Mouse (Mus musculus) kidney, postnatal 0 days (tissue): ENCODE results near the gene Txndc5. TPM values are rescaled to one million over a fixed set of nuclear protein-coding genes. Genes with fewer than 3 reads are reported as not detected.

Source experiments
- ATAC-seq: fragments of 200-750 bp; cut with Nextera tagmentation; replicated peaks from 2 replicates; pipeline ENCODE4 v1.8.0; 2017; ENCODE audit warnings: low read depth, moderate number of reproducible peaks, moderate TSS enrichment, moderate library complexity; ENCODE audit not compliant: low FRiP score
- DNase-seq: peaks from one replicate; pipeline ENCODE4 v3.0.0-alpha.2; 2016; ENCODE audit warnings: low spot score
- H3K27ac ChIP-seq: fragments of 300-500 bp; sonication (generic); 2 replicates; pipeline ENCODE4 v1.5.1; 2014; ENCODE audit warnings: mild to moderate bottlenecking
- H3K27me3 ChIP-seq: fragments of 300-500 bp; sonication (generic); 2 replicates; pipeline ENCODE4 v1.6.1; 2014; ENCODE audit warnings: low read length, mixed read lengths; ENCODE audit not compliant: insufficient read depth
- H3K36me3 ChIP-seq: fragments of 300-500 bp; sonication (generic); 2 replicates; pipeline ENCODE4 v1.6.1; 2014; ENCODE audit warnings: low read length, mixed read lengths; ENCODE audit not compliant: insufficient read depth
- H3K4me1 ChIP-seq: fragments of 300-500 bp; sonication (generic); replicated peaks from 2 replicates; pipeline ENCODE4 v1.6.1; 2014; ENCODE audit warnings: antibody characterized with exemption, low read length, mixed read lengths; ENCODE audit not compliant: insufficient read depth
- H3K4me2 ChIP-seq: fragments of 300-500 bp; sonication (generic); 2 replicates; pipeline ENCODE4 v1.6.1; 2014; ENCODE audit warnings: mild to moderate bottlenecking, low read length, moderate library complexity, mixed read lengths
- H3K4me3 ChIP-seq: fragments of 300-500 bp; sonication (generic); replicated peaks from 2 replicates; pipeline ENCODE4 v1.5.1; 2014; ENCODE audit warnings: low read depth, low read length
- H3K9ac ChIP-seq: fragments of 300-500 bp; sonication (generic); 2 replicates; pipeline ENCODE4 v1.6.1; 2014; ENCODE audit warnings: low read depth, low read length
- H3K9me3 ChIP-seq: fragments of 300-500 bp; sonication (generic); replicated peaks from 2 replicates; pipeline ENCODE4 v1.6.1; 2016; ENCODE audit warnings: low read length, inconsistent platforms, mixed read lengths
- CTCF ChIP-seq: IDR thresholded peaks from 2 replicates; pipeline ENCODE4 v1.5.1; 2016; ENCODE audit warnings: antibody characterized with exemption, low read depth, mild to moderate bottlenecking, moderate library complexity
- WGBS: fragments of 180-500 bp; shearing (Covaris S2); extraction: QIAGEN DNeasy Blood & Tissue Kit; methylation state at CpG from one replicate; pipeline ENCODE4 v1.1.7; 2014; 5-methylcytosine and 5-hydroxymethylcytosine counted together
- polyA plus RNA-seq: library from polyadenylated mRNA; unstranded; fragments of >200 nt; fragmentation: Nextera tagmentation; extraction: Ambion mirVana; gene quantifications from 2 replicates; pipeline ENCODE4 v1.2.1, GENCODE M21; 2015

The Txndc5 gene
- polyA plus RNA-seq, 1 experiment from 2014 or later = 237 TPM

- no peak overlapping the region for H3K4me3 ChIP-seq
- H3K36me3 ChIP-seq = peaks cover 76% of the 10 kb centered on the region
- ATAC-seq = no peak; the same call in 1 of the 2 replicates
- H3K4me1 ChIP-seq = no peaks in the 10 kb centered on the region
- H3K27me3 ChIP-seq = no peaks in the 10 kb centered on the region
- no peak overlapping the region for H3K27ac ChIP-seq
- WGBS = 83% methylated on average over 8 of the region's 8 CpGs
- no peaks in the 10 kb centered on the region for H3K9me3 ChIP-seq
- peak; percentile 63 for TF ChIP-seq CTCF
- H3K4me2 ChIP-seq = no peak overlapping the region
- no peak overlapping the region for H3K9ac ChIP-seq
- peak; percentile 62 for DNase-seq
Observed at GRCm38 (mm10) chr13:38506320-38506719, 22.3 kb downstream of the Txndc5 start.

GRCm38 (mm10) chr13:38503137-38503849, 25.3 kb downstream of the Txndc5 start:
- ATAC-seq (no peak), DNase-seq (no peak)
- peaks cover 80% of the 10 kb centered on the region for H3K36me3 ChIP-seq

GRCm38 (mm10) chr13:38501314-38501713, 27.3 kb downstream of the Txndc5 start:
- H3K27me3 ChIP-seq = no peaks in the 10 kb centered on the region
- no peak for TF ChIP-seq CTCF
- no peak for DNase-seq
- H3K9me3 ChIP-seq = no peaks in the 10 kb centered on the region
- H3K27ac ChIP-seq = no peak overlapping the region
- H3K9ac ChIP-seq = no peak overlapping the region
- H3K36me3 ChIP-seq = peaks cover 63% of the 10 kb centered on the region
- H3K4me2 ChIP-seq = no peak overlapping the region
- ATAC-seq = no peak
- H3K4me1 ChIP-seq = no peaks in the 10 kb centered on the region
- H3K4me3 ChIP-seq = no peak overlapping the region
- WGBS = 91% methylated on average over 12 of the region's 12 CpGs

More at GRCm38 (mm10) chr13:38503137-38503849, 25.3 kb downstream of the Txndc5 start:
- H3K27me3 ChIP-seq = no peaks in the 10 kb centered on the region
- 77% methylated on average over 14 of the region's 14 CpGs for WGBS
- H3K4me1 ChIP-seq = no peaks in the 10 kb centered on the region
- TF ChIP-seq CTCF = no peak
- H3K4me3 ChIP-seq = no peak overlapping the region
- H3K9me3 ChIP-seq = no peaks in the 10 kb centered on the region
- no peak overlapping the region for H3K9ac ChIP-seq
- H3K4me2 ChIP-seq = no peak overlapping the region
- no peak overlapping the region for H3K27ac ChIP-seq

- Histone ChIP-seq H3K27ac (no peak overlapping the region), H3K36me3 (peaks cover 24% of the 10 kb centered on the region), H3K27me3 (no peaks in the 10 kb centered on the region), H3K9me3 (no peaks in the 10 kb centered on the region), H3K4me2 (no peak overlapping the region), H3K9ac (no peak overlapping the region), H3K4me3 (no peak overlapping the region), H3K4me1 (no peaks in the 10 kb centered on the region)
- TF ChIP-seq CTCF = no peak
- 42% methylated on average over 3 of the region's 3 CpGs for WGBS
- DNase-seq (no peak), ATAC-seq (no peak)
Observed at GRCm38 (mm10) chr13:38496715-38497114, 31.9 kb downstream of the Txndc5 start.

- ATAC-seq = peak; percentile 74
- Histone ChIP-seq H3K9ac (no peak overlapping the region), H3K4me1 (no peaks in the 10 kb centered on the region), H3K4me3 (no peak overlapping the region), H3K27ac (no peak overlapping the region), H3K9me3 (no peaks in the 10 kb centered on the region), H3K36me3 (no peaks in the 10 kb centered on the region), H3K4me2 (no peak overlapping the region), H3K27me3 (no peaks in the 10 kb centered on the region)
- TF ChIP-seq CTCF = no peak
- WGBS = 64% methylated on average over 6 of the region's 6 CpGs
- no peak for DNase-seq
Observed at GRCm38 (mm10) chr13:38486767-38487166, 41.9 kb downstream of the Txndc5 start.

- H3K9me3 ChIP-seq = no peaks in the 10 kb centered on the region
- DNase-seq = no peak
- ATAC-seq = no peak
- 70% methylated on average over 5 of the region's 5 CpGs for WGBS
- no peak overlapping the region for H3K27ac ChIP-seq
- no peak overlapping the region for H3K9ac ChIP-seq
- H3K4me2 ChIP-seq = no peak overlapping the region
- no peaks in the 10 kb centered on the region for H3K27me3 ChIP-seq
- no peaks in the 10 kb centered on the region for H3K36me3 ChIP-seq
- no peak for TF ChIP-seq CTCF
- H3K4me3 ChIP-seq = no peak overlapping the region
- H3K4me1 ChIP-seq = no peaks in the 10 kb centered on the region
Observed at GRCm38 (mm10) chr13:38484701-38485100, 43.9 kb downstream of the Txndc5 start.
